Mouse (Mus musculus): ENCODE measurements around the gene Olfr523.

DNA sequence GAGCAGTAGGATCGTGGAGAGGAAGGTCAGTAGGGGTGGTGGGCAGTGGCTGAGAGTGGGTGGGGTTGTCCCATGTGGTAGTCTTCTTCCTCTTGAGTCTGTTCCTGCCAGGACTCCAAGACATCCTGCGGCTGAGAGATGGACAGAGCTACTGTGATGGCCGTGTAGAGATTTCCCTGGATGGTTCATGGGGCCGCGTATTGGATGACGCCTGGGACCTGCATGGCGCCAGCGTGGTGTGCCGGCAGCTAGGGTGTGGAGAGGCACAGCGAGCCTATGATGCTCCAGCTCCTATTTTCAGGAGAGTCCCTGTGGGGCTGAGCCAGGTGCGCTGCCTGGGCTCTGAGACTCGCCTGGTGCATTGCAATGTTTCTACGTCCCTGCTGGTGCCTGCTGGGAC, 51.2 kb downstream of the Olfr523 start:
- no peak for TF ChIP-seq POLR2A (IDR thresholded peaks at IDR 0.05; ENCODE audit: low read depth, low read length)
- TF ChIP-seq CTCF (IDR thresholded peaks at IDR 0.05; ENCODE audit: extremely low read depth, insufficient read length, insufficient replicate concordance, low read depth, low read length) = no peak

Measured in small intestine, adult 2 months (tissue).